Mouse (Mus musculus) embryonic fibroblast, embryonic 13.5 days (primary cell): ENCODE measurements around the gene Mbl2.

Source experiments
- CTCF ChIP-seq: IDR thresholded peaks from 2 replicates; pipeline ENCODE4 v1.5.1; 2011; ENCODE audit warnings: mild to moderate bottlenecking, control low read depth, low read length, moderate library complexity, borderline replicate concordance; ENCODE audit not compliant: insufficient read depth
- POLR2A ChIP-seq: IDR thresholded peaks from 2 replicates; pipeline ENCODE4 v1.6.1; 2011; ENCODE audit warnings: low read depth, mild to moderate bottlenecking, control low read depth, low read length, moderate library complexity

GRCm38 (mm10) chr19:30287899-30288490 is 55.3 kb downstream of the Mbl2 start:
- TF ChIP-seq CTCF (no peak), POLR2A (no peak)
